Mouse (Mus musculus): ENCODE measurements at regions not wholly inside any gene's neighbourhood (a gene's known extent, or its start where the extent isn't known, plus 50 kb on each side); places are given as distances from the start of the nearest gene placed in this dataset.

- TF ChIP-seq CTCF (IDR thresholded peaks at IDR 0.05) (no peak), EP300 (IDR thresholded peaks at IDR 0.05; ENCODE audit: insufficient read depth, low read depth, low read length) (no peak)
These were observed 122.8 kb upstream of the Slc44a1 start for GRCm38 (mm10) chr4:53317453-53317824.

Data from heart, adult 2 months (tissue).